Comparison of ENCODE assay signal across 9 mouse cellular contexts in the genomic region with DNA sequence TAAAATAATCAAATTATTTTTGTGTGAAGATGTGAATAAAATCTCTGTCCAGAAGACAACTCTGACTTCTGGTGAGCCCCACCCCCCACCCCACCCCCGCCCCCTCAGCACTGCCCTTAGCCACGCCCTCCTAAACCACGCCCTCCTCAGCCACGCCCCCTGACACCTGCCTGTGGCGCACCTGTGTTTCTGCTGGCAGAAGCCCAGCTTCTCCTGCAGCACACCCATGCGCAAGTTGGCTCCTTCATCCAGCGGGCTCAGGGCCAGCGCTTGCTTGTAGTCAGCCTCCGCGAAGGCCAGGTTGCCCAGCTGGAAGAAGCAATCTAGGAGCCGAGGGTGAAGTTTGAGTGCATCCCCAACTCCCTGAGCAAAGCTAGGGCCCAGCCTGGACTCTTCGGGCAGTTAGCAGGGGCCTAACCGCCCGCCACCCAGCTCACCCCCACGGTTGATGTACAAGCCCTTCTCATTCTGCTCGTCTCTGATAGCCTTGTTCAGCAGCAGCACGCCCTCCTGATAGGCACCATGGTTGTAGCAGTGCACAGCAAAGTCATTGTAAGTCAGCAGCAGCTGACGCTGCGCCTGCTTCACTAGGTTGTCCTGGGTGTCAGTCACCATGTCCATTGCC. TPM values are rescaled to one million over a fixed set of nuclear protein-coding genes. Genes with fewer than 3 reads are reported as not detected.
A peak's percentile ranks its signal among the peaks of the same experiment; 100 is the strongest.
DNase-seq lines count a peak whose midpoint lies in the region; ATAC-seq lines count a peak whose summit lies in the region.
"Had no signal": no experiment of that assay in that cellular context is flagged by ENCODE, and none has a peak within 500 bp of the region (broad histone marks: within the 10 kb centered on the region; RNA-seq: fewer than 3 reads in every experiment).

No protein-coding gene starts in this region.

- H3K27me3 ChIP-seq in liver, embryonic 11.5 days (replicated peaks; ENCODE audit: control insufficient read depth, insufficient read depth, low read length): no peaks in the 10 kb centered on the region

- peak overlapping the region; percentile 64; the same call in 1 of the 2 replicates for H3K27ac ChIP-seq in liver, embryonic 11.5 days (ENCODE audit: low read depth, low read length)
- H3K27ac ChIP-seq: heart, adult 2 months had no signal

- ATAC-seq in liver, embryonic 11.5 days (replicated peaks; ENCODE audit: low FRiP score): peak; percentile 85
- peak; percentile 86 for ATAC-seq in megakaryocyte-erythroid progenitor cell, adult 5-6 weeks (replicated peaks; ENCODE audit: low FRiP score, low TSS enrichment, poor library complexity, severe bottlenecking)

- peaks cover 29% of the 10 kb centered on the region for H3K4me1 ChIP-seq in liver, embryonic 11.5 days (replicated peaks; ENCODE audit: control insufficient read depth, insufficient read depth, low read length)

- no peaks in the 10 kb centered on the region for H3K9me3 ChIP-seq in liver, embryonic 11.5 days (ENCODE audit: control insufficient read depth, low read length)

- no peaks in the 10 kb centered on the region for H3K36me3 ChIP-seq in liver, embryonic 11.5 days (ENCODE audit: control insufficient read depth, insufficient read depth, low read length)

- peak; percentile 29 for DNase-seq in thymus, postnatal 14 days
- no peak for DNase-seq in thymus, adult 18-20 months
- peak; percentile 48 to 66 for DNase-seq in cerebellum, postnatal 36 days
- peak; percentile 45 for DNase-seq in liver, embryonic 11.5 days (ENCODE audit: low spot score)
- DNase-seq in layer of hippocampus, adult 18-20 months (ENCODE audit: low spot score in 2 of 2): no peak
- no peak for DNase-seq in urinary bladder, postnatal 4 days (ENCODE audit: low spot score in 2 of 2)
- no peak for DNase-seq in right cerebral cortex, adult 18-20 months
- DNase-seq: heart, adult 2 months had no signal

- H3K9ac ChIP-seq in liver, embryonic 11.5 days (ENCODE audit: low read depth, low read length): no peak overlapping the region

- 40% methylated on average over 19 of the region's 19 CpGs for WGBS in liver, embryonic 11.5 days

- no peak overlapping the region for H3K4me3 ChIP-seq in liver, embryonic 11.5 days (ENCODE audit: low read depth, low read length)
- H3K4me3 ChIP-seq: heart, adult 2 months had no signal

- peak overlapping the region; percentile 51 for H3K4me2 ChIP-seq in liver, embryonic 11.5 days

RNA-seq across cellular contexts. Expression of a gene that starts 6.7 kb away (rescaled TPM):
- 0.30 and 0.31 TPM in 2 replicates for polyA plus RNA-seq in liver, embryonic 11.5 days (2014; fragmentation: Nextera tagmentation; extraction: Ambion mirVana)
- not detected in 2 replicates for total RNA-seq in megakaryocyte-erythroid progenitor cell, adult 5-6 weeks (2014; fragmentation: Nextera tagmentation)
- total RNA-seq in megakaryocyte-erythroid progenitor cell, adult 5-6 weeks (2017): 1.6 TPM in 1 of 2 replicates, not detected in the other
- total RNA-seq in layer of hippocampus, adult 18-20 months (2021): 1 to 10 TPM in 1 of 2 experiments, under 1 TPM in 1; 0.94 to 1.2 TPM

RNA-seq across cellular contexts. Expression of a gene that starts 6.8 kb away (rescaled TPM):
- 4.9 and 5.8 TPM in 2 replicates for polyA plus RNA-seq in liver, embryonic 11.5 days (2014; fragmentation: Nextera tagmentation; extraction: Ambion mirVana)
- 5.2 and 6.9 TPM in 2 replicates for total RNA-seq in megakaryocyte-erythroid progenitor cell, adult 5-6 weeks (2014; fragmentation: Nextera tagmentation)
- total RNA-seq in megakaryocyte-erythroid progenitor cell, adult 5-6 weeks (2017): 0.46 and 3.9 TPM in 2 replicates
- 1 to 10 TPM; 6.0 to 7.5 TPM for total RNA-seq in layer of hippocampus, adult 18-20 months (2021)

RNA-seq across cellular contexts. Expression of a gene that starts 11.7 kb away (rescaled TPM):
- 57.2 and 60.5 TPM in 2 replicates for polyA plus RNA-seq in liver, embryonic 11.5 days (2014; fragmentation: Nextera tagmentation; extraction: Ambion mirVana)
- total RNA-seq in megakaryocyte-erythroid progenitor cell, adult 5-6 weeks (2014; fragmentation: Nextera tagmentation): 29.8 and 30.9 TPM in 2 replicates
- total RNA-seq in megakaryocyte-erythroid progenitor cell, adult 5-6 weeks (2017): 17.1 and 17.4 TPM in 2 replicates
- total RNA-seq in layer of hippocampus, adult 18-20 months (2021): 10 to 100 TPM; 30.2 to 32.1 TPM

RNA-seq across cellular contexts. Expression of a gene that starts 15.5 kb away (rescaled TPM):
- polyA plus RNA-seq in liver, embryonic 11.5 days (2014; fragmentation: Nextera tagmentation; extraction: Ambion mirVana): 0.30 and 0.79 TPM in 2 replicates
- not detected in 2 replicates for total RNA-seq in megakaryocyte-erythroid progenitor cell, adult 5-6 weeks (2014; fragmentation: Nextera tagmentation)
- total RNA-seq in megakaryocyte-erythroid progenitor cell, adult 5-6 weeks (2017): not detected in 2 replicates
- 1 to 10 TPM; 1.5 to 1.7 TPM for total RNA-seq in layer of hippocampus, adult 18-20 months (2021)
- total RNA-seq: heart, adult 2 months had no signal

RNA-seq across cellular contexts. Expression of a gene that starts 28.0 kb away (rescaled TPM):
- polyA plus RNA-seq in liver, embryonic 11.5 days (2014; fragmentation: Nextera tagmentation; extraction: Ambion mirVana): 0.22 TPM in 1 of 2 replicates, not detected in the other
- total RNA-seq in megakaryocyte-erythroid progenitor cell, adult 5-6 weeks (2014; fragmentation: Nextera tagmentation): not detected in 2 replicates
- total RNA-seq in megakaryocyte-erythroid progenitor cell, adult 5-6 weeks (2017): not detected in 2 replicates
- 1 to 10 TPM; 1.5 to 1.8 TPM for total RNA-seq in layer of hippocampus, adult 18-20 months (2021)
- total RNA-seq: heart, adult 2 months had no signal
- polyA plus RNA-seq: heart, adult 2 months had no signal

Comparison
In these comparisons a context has a peak if more than half of its experiments do, and no peak if none do; other contexts are left out.
1. DNase-seq: peak in thymus, postnatal 14 days (single experiment), cerebellum, postnatal 36 days (2 of 2) and liver, embryonic 11.5 days (single experiment); none in thymus, adult 18-20 months (0 of 2), layer of hippocampus, adult 18-20 months (0 of 2), urinary bladder, postnatal 4 days (0 of 2) and right cerebral cortex, adult 18-20 months (single experiment).